Mouse (Mus musculus) kidney, embryonic 16.5 days (tissue): ENCODE measurements around the gene Ddx39. TPM values are rescaled to one million over a fixed set of nuclear protein-coding genes. Genes with fewer than 3 reads are reported as not detected.
A peak's percentile ranks its signal among the peaks of the same experiment; 100 is the strongest.

Experiments used
- ATAC-seq: fragments of 200-750 bp; cut with Nextera tagmentation; 2 replicates; pipeline ENCODE4 v1.8.0; 2017; ENCODE audit warnings: moderate TSS enrichment; ENCODE audit not compliant: low FRiP score, low TSS enrichment
- H3K27ac ChIP-seq: fragments of 300-500 bp; sonication (generic); 2 replicates; pipeline ENCODE4 v1.5.1; 2014; ENCODE audit warnings: low read length
- H3K27me3 ChIP-seq: fragments of 300-500 bp; sonication (generic); 2 replicates; pipeline ENCODE4 v1.6.1; 2014; ENCODE audit warnings: low read length, control low read depth, mixed read lengths; ENCODE audit not compliant: insufficient read depth
- H3K36me3 ChIP-seq: fragments of 300-500 bp; sonication (generic); 2 replicates; pipeline ENCODE4 v1.6.1; 2014; ENCODE audit warnings: low read length, control low read depth, mixed read lengths; ENCODE audit not compliant: insufficient read depth
- H3K4me1 ChIP-seq: fragments of 300-500 bp; sonication (generic); 2 replicates; pipeline ENCODE4 v1.6.1; 2014; ENCODE audit warnings: low read length, control low read depth, mixed read lengths; ENCODE audit not compliant: insufficient read depth
- H3K4me2 ChIP-seq: fragments of 300-500 bp; sonication (generic); replicated peaks from 2 replicates; pipeline ENCODE4 v1.6.1; 2014; ENCODE audit warnings: low read depth, low read length
- H3K4me3 ChIP-seq: fragments of 300-500 bp; sonication (generic); 2 replicates; pipeline ENCODE4 v1.5.1; 2014; ENCODE audit warnings: mild to moderate bottlenecking, low read length
- H3K9ac ChIP-seq: fragments of 300-500 bp; sonication (generic); replicated peaks from 2 replicates; pipeline ENCODE4 v1.6.1; 2014; ENCODE audit warnings: low read length
- H3K9me3 ChIP-seq: fragments of 300-500 bp; sonication (generic); 2 replicates; pipeline ENCODE4 v1.6.1; 2016; ENCODE audit warnings: low read length, control low read depth
- WGBS: fragments of 180-500 bp; shearing (Covaris S2); extraction: QIAGEN DNeasy Blood & Tissue Kit; methylation state at CpG from one replicate; pipeline ENCODE4 v1.1.7; 2014; 5-methylcytosine and 5-hydroxymethylcytosine counted together
- polyA plus RNA-seq: library from polyadenylated mRNA; unstranded; fragments of >200 nt; fragmentation: Nextera tagmentation; extraction: Ambion mirVana; gene quantifications from 2 replicates; pipeline ENCODE4 v1.2.1, GENCODE M21; 2015

Ddx39 gene
- polyA plus RNA-seq, 1 experiment from 2014 or later = 211 TPM

- H3K27ac ChIP-seq = peak within 1 kb of the TSS; percentile 92
- 0 out of 2 replicates have a peak, but pooled peaks cover 3% of the 10 kb centered on the region for H3K9me3 ChIP-seq
- peak within 1 kb of the TSS; percentile 95 for H3K9ac ChIP-seq
- peaks cover 48% of the 10 kb centered on the region for H3K4me1 ChIP-seq
- no peaks in the 10 kb centered on the region for H3K36me3 ChIP-seq
- peak within 1 kb of the TSS; percentile 92 for H3K4me2 ChIP-seq
- no peaks in the 10 kb centered on the region for H3K27me3 ChIP-seq
- WGBS = 0% methylated on average over 70 of the region's 85 CpGs
- peak within 1 kb of the TSS; percentile 75 for H3K4me3 ChIP-seq
- ATAC-seq = peak; percentile 93
Measured at GRCm38 (mm10) chr8:83698661-83699453, 16.1 kb upstream of the Ddx39 start, which contains the start of gene Pkn1. Gene Pkn1, minus strand, starts transcription at chr8:83699179.

DNA sequence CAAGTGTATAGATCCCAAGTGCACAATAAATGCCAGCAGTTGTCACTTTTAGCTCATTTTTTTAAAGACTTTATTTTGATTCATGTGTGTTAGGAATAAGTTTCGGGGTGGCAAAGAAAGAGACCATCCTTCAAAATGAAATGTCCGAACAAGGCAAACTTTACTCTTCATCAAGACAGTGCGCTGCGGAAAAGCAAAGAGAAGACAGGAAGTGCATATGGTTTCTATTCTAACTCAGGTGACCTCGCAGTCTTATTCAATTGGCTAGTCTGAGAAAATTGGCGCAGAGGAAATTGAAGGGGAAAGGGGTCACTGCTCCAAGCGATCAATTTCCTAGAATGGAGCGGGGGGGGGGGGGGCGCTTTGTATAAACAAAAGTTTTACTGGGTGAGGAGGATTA, 15.4 kb upstream of the Ddx39 start:
- H3K9me3 ChIP-seq = 0 out of 2 replicates have a peak, but pooled peaks cover 3% of the 10 kb centered on the region
- no peaks in the 10 kb centered on the region for H3K27me3 ChIP-seq
- H3K9ac ChIP-seq = peak overlapping the region; percentile 95
- no peak for ATAC-seq
- peak overlapping the region; percentile 92 for H3K27ac ChIP-seq
- WGBS = 6% methylated on average over 9 of the region's 9 CpGs
- peak overlapping the region; percentile 92 for H3K4me2 ChIP-seq
- H3K4me1 ChIP-seq = peaks cover 42% of the 10 kb centered on the region
- H3K4me3 ChIP-seq = peak overlapping the region; percentile 75
- H3K36me3 ChIP-seq = no peaks in the 10 kb centered on the region

GRCm38 (mm10) chr8:83700423-83701085, 14.4 kb upstream of the Ddx39 start:
- Histone ChIP-seq H3K9ac (no peak overlapping the region), H3K27ac (no peak overlapping the region), H3K4me1 (peaks cover 33% of the 10 kb centered on the region), H3K4me2 (no peak overlapping the region), H3K36me3 (no peaks in the 10 kb centered on the region), H3K4me3 (no peak overlapping the region), H3K9me3 (0 out of 2 replicates have a peak, but pooled peaks cover 3% of the 10 kb centered on the region), H3K27me3 (no peaks in the 10 kb centered on the region)
- ATAC-seq = no peak
- WGBS = 75% methylated on average over 9 of the region's 9 CpGs

GRCm38 (mm10) chr8:83703426-83703825, 11.6 kb upstream of the Ddx39 start:
- Histone ChIP-seq H3K4me2 (no peak overlapping the region), H3K27ac (no peak overlapping the region), H3K9ac (no peak overlapping the region), H3K36me3 (no peaks in the 10 kb centered on the region), H3K4me3 (no peak overlapping the region), H3K27me3 (no peaks in the 10 kb centered on the region), H3K4me1 (peaks cover 12% of the 10 kb centered on the region), H3K9me3 (0 out of 2 replicates have a peak, but pooled peaks cover 3% of the 10 kb centered on the region)
- 82% methylated on average over 4 of the region's 4 CpGs for WGBS
- ATAC-seq = no peak

DNA sequence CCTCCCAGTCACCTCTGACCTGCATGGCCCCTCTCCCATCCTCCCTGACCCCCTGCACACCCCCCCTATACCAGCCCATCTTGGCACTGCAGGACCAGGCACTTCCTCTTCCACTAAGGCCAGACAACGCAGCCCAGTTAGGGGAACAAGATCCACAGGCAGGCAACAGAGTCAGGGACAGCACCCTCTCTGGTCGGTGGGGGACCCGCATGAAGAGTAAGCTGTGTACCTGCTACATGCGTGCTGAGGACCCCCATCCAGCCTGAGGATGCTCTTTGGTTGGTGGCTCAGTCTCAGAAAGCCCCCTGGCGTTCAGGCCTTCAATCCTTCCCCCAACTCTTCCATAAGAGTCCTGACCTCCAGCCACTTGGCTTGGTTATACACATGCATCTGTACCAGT, 8.6 kb upstream of the Ddx39 start:
- no peaks in the 10 kb centered on the region for H3K4me1 ChIP-seq
- H3K27ac ChIP-seq = no peak overlapping the region
- no peak for ATAC-seq
- H3K27me3 ChIP-seq = no peaks in the 10 kb centered on the region
- 0 out of 2 replicates have a peak, but pooled peaks cover 1% of the 10 kb centered on the region for H3K9me3 ChIP-seq
- H3K9ac ChIP-seq = no peak overlapping the region
- H3K4me2 ChIP-seq = no peak overlapping the region
- no peak overlapping the region for H3K4me3 ChIP-seq
- 65% methylated on average over 5 of the region's 5 CpGs for WGBS
- H3K36me3 ChIP-seq = no peaks in the 10 kb centered on the region

GRCm38 (mm10) chr8:83707554-83707953, 7.4 kb upstream of the Ddx39 start:
- Histone ChIP-seq H3K27ac (no peak overlapping the region), H3K27me3 (no peaks in the 10 kb centered on the region), H3K4me1 (no peaks in the 10 kb centered on the region), H3K4me2 (no peak overlapping the region), H3K4me3 (no peak overlapping the region), H3K9me3 (no peaks in the 10 kb centered on the region), H3K9ac (no peak overlapping the region), H3K36me3 (no peaks in the 10 kb centered on the region)
- 80% methylated on average over 8 of the region's 8 CpGs for WGBS
- no peak for ATAC-seq

- H3K27ac ChIP-seq = 0 out of 2 replicates have a peak overlapping the region, but pooled peaks have one; percentile 36
- H3K4me3 ChIP-seq = peak overlapping the region; percentile 76
- peaks cover under 1% of the 10 kb centered on the region; the same call in 1 of the 2 replicates for H3K36me3 ChIP-seq
- peak overlapping the region; percentile 38; the same call in 1 of the 2 replicates for H3K9ac ChIP-seq
- peaks cover 11% of the 10 kb centered on the region for H3K4me1 ChIP-seq
- H3K27me3 ChIP-seq = no peaks in the 10 kb centered on the region
- no peaks in the 10 kb centered on the region for H3K9me3 ChIP-seq
- ATAC-seq = no peak
- peak overlapping the region; percentile 57 for H3K4me2 ChIP-seq
- 17% methylated on average over 8 of the region's 8 CpGs for WGBS
Measured at GRCm38 (mm10) chr8:83714676-83715030, 324 bp upstream of the Ddx39 start.

- peak overlapping the region; percentile 76 for H3K4me3 ChIP-seq
- WGBS = under 1% methylated on average over 17 of the region's 17 CpGs
- ATAC-seq = no peak
Measured at GRCm38 (mm10) chr8:83715771-83716170, 794 bp downstream of the Ddx39 start.

GRCm38 (mm10) chr8:83716563-83716962, 1.6 kb downstream of the Ddx39 start:
- Histone ChIP-seq H3K36me3 (peaks cover 20% of the 10 kb centered on the region), H3K9ac (peak overlapping the region; percentile 94), H3K4me2 (peak overlapping the region; percentile 92), H3K9me3 (no peaks in the 10 kb centered on the region), H3K27me3 (no peaks in the 10 kb centered on the region), H3K4me1 (peaks cover 11% of the 10 kb centered on the region), H3K27ac (no peak overlapping the region), H3K4me3 (peak overlapping the region; percentile 76)
- ATAC-seq = no peak
- 64% methylated on average over 2 of the region's 2 CpGs for WGBS

More at GRCm38 (mm10) chr8:83715771-83716170, 794 bp downstream of the Ddx39 start:
- H3K36me3 ChIP-seq = peaks cover 12% of the 10 kb centered on the region
- H3K9ac ChIP-seq = peak overlapping the region; percentile 94
- peaks cover 11% of the 10 kb centered on the region for H3K4me1 ChIP-seq
- H3K27ac ChIP-seq = peak overlapping the region; percentile 91; the same call in 1 of the 2 replicates
- H3K27me3 ChIP-seq = no peaks in the 10 kb centered on the region
- H3K4me2 ChIP-seq = peak overlapping the region; percentile 92
- no peaks in the 10 kb centered on the region for H3K9me3 ChIP-seq
